Mouse (Mus musculus): ENCODE data around the gene Gm2026. TPM values are rescaled to one million over a fixed set of nuclear protein-coding genes. Genes with fewer than 3 reads are reported as not detected.
"Not testable (repeated sequence)": the region's sequence is repeated elsewhere in the genome, so short reads cannot be mapped to it uniquely, and the experiment has no call there.

Gene Gm2026
- 21.1 and 25.2 TPM in 2 replicates for total RNA-seq (2021)
- long read RNA-seq, experiment 1, partial matches to known transcripts = 0 of 5 reads
- long read RNA-seq, experiment 1, other reads (novel, unspliced or antisense) = 4 of 5 reads
- long read RNA-seq, experiment 2, partial matches to known transcripts = 0 of 4 reads
- long read RNA-seq, experiment 2, other reads (novel, unspliced or antisense) = 3 of 4 reads

DNA sequence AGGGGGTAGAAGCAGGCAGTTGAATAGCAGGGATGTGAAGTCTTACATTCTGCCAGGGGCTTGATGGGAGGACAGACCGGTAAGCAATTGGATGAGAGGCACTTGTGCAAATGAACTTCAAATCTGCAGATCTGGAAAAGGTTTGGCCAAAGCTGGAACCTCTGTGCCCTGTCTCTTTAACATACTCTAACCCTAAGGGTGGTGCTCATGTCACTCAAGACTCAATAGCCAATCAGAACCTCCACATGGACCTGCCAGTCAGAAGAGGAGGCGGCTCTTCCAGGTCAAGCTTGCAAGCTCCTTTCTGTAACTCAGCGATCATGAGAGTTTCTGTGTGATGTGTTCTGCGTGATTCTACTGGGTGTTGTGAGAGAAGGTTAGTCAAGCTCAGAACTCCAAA is at the start of gene Gm2026:
TSS of gene Gm2026 (plus strand) at position 301 of the 400 bp plus-strand sequence.
- not testable (repeated sequence) for DNase-seq

DNA sequence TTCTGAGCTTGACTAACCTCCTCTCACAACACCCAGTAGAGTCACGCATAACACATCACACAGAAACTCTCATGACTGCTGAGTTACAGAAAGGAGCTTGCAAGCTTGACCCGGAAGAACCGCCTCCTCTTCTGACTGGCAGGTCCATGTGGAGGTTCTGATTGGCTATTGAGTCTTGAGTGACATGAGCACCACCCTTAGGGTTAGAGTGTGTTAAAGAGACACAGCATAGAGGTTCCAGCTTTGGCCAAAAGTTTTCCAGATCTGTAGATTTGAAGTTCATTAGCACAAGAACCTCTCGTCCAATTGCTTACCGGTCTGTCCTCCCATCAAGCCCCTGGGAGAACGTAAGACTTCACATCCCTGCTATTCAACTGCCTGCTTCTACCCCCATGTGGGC is 34.1 kb upstream of the Gm2026 start, which contains the start of gene Zfp966:
TSS of gene Zfp966 (minus strand) at position 101 of the 400 bp plus-strand sequence.
- DNase-seq = not testable (repeated sequence)

Other genes starting within 250 kb of the Gm2026 start
- gene Gm2007, start 223.8 kb upstream of the Gm2026 start, total RNA-seq (2021) = 6.0 TPM in 1 of 2 replicates, not detected in the other
- 5.9 and 10.2 TPM in 2 replicates for gene Gm14288, start 164.2 kb upstream of the Gm2026 start, total RNA-seq (2021)
- gene Gm6710, start 96.1 kb upstream of the Gm2026 start, total RNA-seq (2021) = 21.3 and 23.5 TPM in 2 replicates
- gene Zfp966, start 34.2 kb upstream of the Gm2026 start, total RNA-seq (2021) = 8.3 and 9.2 TPM in 2 replicates
- 4.6 and 13.4 TPM in 2 replicates for gene Gm2004, start 184.5 kb downstream of the Gm2026 start, total RNA-seq (2021)

Data from adrenal gland, postnatal 14 days (tissue).